Mouse (Mus musculus) C2C12 (cell line): Measurements from ENCODE around the gene Ranbp2.

Experiments used
- CEBPB ChIP-seq: IDR thresholded peaks from one replicate; pipeline ENCODE4 v1.6.1; 2011; ENCODE audit warnings: low read depth, mild to moderate bottlenecking, control low read depth, moderate library complexity
- CTCF ChIP-seq: IDR thresholded peaks from one replicate; pipeline ENCODE4 v1.5.1; 2011; ENCODE audit not compliant: control insufficient read depth, insufficient read depth, insufficient read length
- FOSL1 ChIP-seq: IDR thresholded peaks from one replicate; pipeline ENCODE4 v1.8.0; 2011; ENCODE audit warnings: mild to moderate bottlenecking, low read length; ENCODE audit not compliant: poor library complexity, insufficient read depth, severe bottlenecking
- MAX ChIP-seq: IDR thresholded peaks from one replicate; pipeline ENCODE4 v1.6.1; 2011; ENCODE audit warnings: mild to moderate bottlenecking, control low read depth
- MYOD1 ChIP-seq: IDR thresholded peaks from one replicate; pipeline ENCODE4 v1.6.1; 2011; ENCODE audit warnings: low read depth; ENCODE audit not compliant: control insufficient read depth, insufficient read length
- MYOG ChIP-seq: IDR thresholded peaks from one replicate; pipeline ENCODE4 v1.6.1; 2011; ENCODE audit not compliant: control insufficient read depth, insufficient read length; ENCODE audit errors: extremely low read depth
- USF1 ChIP-seq: IDR thresholded peaks from one replicate; pipeline ENCODE4 v1.6.1; 2011; ENCODE audit warnings: low read depth, mild to moderate bottlenecking, control low read depth, moderate library complexity

- TF ChIP-seq CTCF (no peak), MAX (no peak), FOSL1 (no peak), USF1 (no peak), CEBPB (no peak), MYOD1 (no peak), MYOG (no peak)
These were observed 31.4 kb downstream of the Ranbp2 start for GRCm38 (mm10) chr10:58478071-58478578.
